Mouse (Mus musculus) kidney, adult 2 months (tissue): Measurements from ENCODE around the gene Rbm15b.

Experiments used
- CTCF ChIP-seq: fragments of 200-500 bp; conservative IDR thresholded peaks from 2 replicates; pipeline ENCODE4 v1.5.1; 2011; ENCODE audit warnings: low read depth, mild to moderate bottlenecking, control low read depth, low read length, moderate library complexity, mixed read lengths; ENCODE audit not compliant: insufficient read depth, insufficient read length
- POLR2A ChIP-seq: fragments of 200-500 bp; IDR thresholded peaks from one replicate; pipeline ENCODE4 v1.6.1; 2011; ENCODE audit warnings: low read depth, low read length, control low read depth

DNA sequence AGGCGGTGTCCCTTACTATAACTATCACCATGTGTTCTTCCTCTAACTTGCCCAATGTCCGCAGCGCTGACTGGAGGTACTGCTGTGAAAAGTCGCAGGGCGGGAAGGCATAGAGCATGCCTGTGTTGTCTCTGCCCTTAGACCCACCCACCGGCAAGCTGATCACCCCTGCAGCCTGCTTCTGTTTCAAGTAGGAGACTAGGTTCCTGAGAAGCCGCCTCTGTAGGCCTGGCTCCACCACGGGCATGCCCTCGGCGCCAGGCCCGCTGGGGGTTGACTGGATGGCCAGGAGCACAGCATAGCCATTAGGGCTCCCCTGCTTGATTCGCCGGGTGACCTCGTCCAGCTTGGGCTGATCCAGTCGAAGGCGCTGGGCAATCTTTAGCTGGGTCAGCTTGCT, 2.9 kb downstream of the Rbm15b start:
- no peak for TF ChIP-seq CTCF
- TF ChIP-seq POLR2A, result no peak
